Mouse (Mus musculus): Measurements from ENCODE around the gene Ddi2. TPM values are rescaled to one million over a fixed set of nuclear protein-coding genes. Genes with fewer than 3 reads are reported as not detected.

Gene Ddi2
- polyA plus RNA-seq, 1 experiment from 2014 or later: 28.1 TPM

Other genes with a start within 250 kb of the Ddi2 start
- gene Spen, start 184.8 kb downstream of the Ddi2 start, polyA plus RNA-seq (2016; fragmentation: Nextera tagmentation; extraction: Ambion mirVana): 9.6 and 12.1 TPM in 2 replicates
- gene Fblim1, start 117.3 kb downstream of the Ddi2 start, polyA plus RNA-seq (2016; fragmentation: Nextera tagmentation; extraction: Ambion mirVana): 56.3 and 68.1 TPM in 2 replicates
- gene Tmem82, start 104.8 kb downstream of the Ddi2 start, polyA plus RNA-seq (2016; fragmentation: Nextera tagmentation; extraction: Ambion mirVana): 1.5 and 2.1 TPM in 2 replicates
- gene Slc25a34, start 99.6 kb downstream of the Ddi2 start, polyA plus RNA-seq (2016; fragmentation: Nextera tagmentation; extraction: Ambion mirVana): 0.09 TPM in 1 of 2 replicates, not detected in the other
- gene Plekhm2, start 58.5 kb downstream of the Ddi2 start, polyA plus RNA-seq (2016; fragmentation: Nextera tagmentation; extraction: Ambion mirVana): 4.9 and 5.2 TPM in 2 replicates
- 1.1 and 2.3 TPM in 2 replicates for gene Rsc1a1, start 37.8 kb downstream of the Ddi2 start, polyA plus RNA-seq (2016; fragmentation: Nextera tagmentation; extraction: Ambion mirVana)
- gene Agmat, start 23.3 kb upstream of the Ddi2 start, polyA plus RNA-seq (2016; fragmentation: Nextera tagmentation; extraction: Ambion mirVana): not detected in 2 replicates
- gene Dnajc16, start 67.5 kb upstream of the Ddi2 start, polyA plus RNA-seq (2016; fragmentation: Nextera tagmentation; extraction: Ambion mirVana): 4.0 and 4.8 TPM in 2 replicates
- gene Casp9, start 70.2 kb upstream of the Ddi2 start, polyA plus RNA-seq (2016; fragmentation: Nextera tagmentation; extraction: Ambion mirVana): 21.2 and 23.1 TPM in 2 replicates
- gene Cela2a, start 102.7 kb upstream of the Ddi2 start, polyA plus RNA-seq (2016; fragmentation: Nextera tagmentation; extraction: Ambion mirVana): not detected in 2 replicates
- gene Ctrc, start 122.9 kb upstream of the Ddi2 start, polyA plus RNA-seq (2016; fragmentation: Nextera tagmentation; extraction: Ambion mirVana): not detected in 2 replicates
- 40.7 and 41.8 TPM in 2 replicates for gene Efhd2, start 151.5 kb upstream of the Ddi2 start, polyA plus RNA-seq (2016; fragmentation: Nextera tagmentation; extraction: Ambion mirVana)

Data from embryonic facial prominence, embryonic 10.5 days (tissue).